Mouse (Mus musculus) liver, embryonic 15.5 days (tissue): ENCODE measurements around the gene Tmem183a. TPM values are rescaled to one million over a fixed set of nuclear protein-coding genes. Genes with fewer than 3 reads are reported as not detected.

Source experiments
- ATAC-seq: fragments of 200-750 bp; cut with Nextera tagmentation; 2 replicates; pipeline ENCODE4 v1.8.0; 2017; ENCODE audit warnings: moderate number of reproducible peaks, mild to moderate bottlenecking, moderate library complexity; ENCODE audit not compliant: insufficient read depth
- H3K27ac ChIP-seq: fragments of 300-500 bp; sonication (generic); replicated peaks from 2 replicates; pipeline ENCODE4 v1.5.1; 2015; ENCODE audit warnings: mild to moderate bottlenecking, inconsistent platforms
- H3K27me3 ChIP-seq: fragments of 300-500 bp; sonication (generic); 2 replicates; pipeline ENCODE4 v1.6.1; 2015; ENCODE audit warnings: mild to moderate bottlenecking, inconsistent platforms
- H3K36me3 ChIP-seq: fragments of 300-500 bp; sonication (generic); replicated peaks from 2 replicates; pipeline ENCODE4 v1.6.1; 2015; ENCODE audit warnings: moderate library complexity, mild to moderate bottlenecking, inconsistent platforms
- H3K4me1 ChIP-seq: fragments of 300-500 bp; sonication (generic); replicated peaks from 2 replicates; pipeline ENCODE4 v1.6.1; 2015; ENCODE audit warnings: inconsistent platforms
- H3K4me2 ChIP-seq: fragments of 300-500 bp; sonication (generic); 2 replicates; pipeline ENCODE4 v1.6.1; 2015; ENCODE audit warnings: moderate library complexity, mild to moderate bottlenecking, inconsistent platforms
- H3K4me3 ChIP-seq: fragments of 300-500 bp; sonication (generic); replicated peaks from 2 replicates; pipeline ENCODE4 v1.5.1; 2015; ENCODE audit warnings: mild to moderate bottlenecking, inconsistent platforms
- H3K9ac ChIP-seq: fragments of 300-500 bp; sonication (generic); 2 replicates; pipeline ENCODE4 v1.6.1; 2015; ENCODE audit warnings: moderate library complexity, mild to moderate bottlenecking, inconsistent platforms
- H3K9me3 ChIP-seq: fragments of 300-500 bp; sonication (generic); replicated peaks from 2 replicates; pipeline ENCODE4 v1.6.1; 2016; ENCODE audit warnings: inconsistent platforms
- WGBS: fragments of 180-500 bp; shearing (Covaris S2); methylation state at CpG from one replicate; pipeline ENCODE4 v1.1.7; 2015; ENCODE audit warnings: mixed read lengths; ENCODE audit not compliant: insufficient replicate concordance; 5-methylcytosine and 5-hydroxymethylcytosine counted together
- polyA plus RNA-seq: library from polyadenylated mRNA; unstranded; fragments of >200 nt; fragmentation: Nextera tagmentation; extraction: Ambion mirVana; gene quantifications from 2 replicates; pipeline ENCODE4 v1.2.1, GENCODE M21; 2015

Tmem183a gene
- polyA plus RNA-seq, 1 experiment from 2014 or later: 49.8 TPM

DNA sequence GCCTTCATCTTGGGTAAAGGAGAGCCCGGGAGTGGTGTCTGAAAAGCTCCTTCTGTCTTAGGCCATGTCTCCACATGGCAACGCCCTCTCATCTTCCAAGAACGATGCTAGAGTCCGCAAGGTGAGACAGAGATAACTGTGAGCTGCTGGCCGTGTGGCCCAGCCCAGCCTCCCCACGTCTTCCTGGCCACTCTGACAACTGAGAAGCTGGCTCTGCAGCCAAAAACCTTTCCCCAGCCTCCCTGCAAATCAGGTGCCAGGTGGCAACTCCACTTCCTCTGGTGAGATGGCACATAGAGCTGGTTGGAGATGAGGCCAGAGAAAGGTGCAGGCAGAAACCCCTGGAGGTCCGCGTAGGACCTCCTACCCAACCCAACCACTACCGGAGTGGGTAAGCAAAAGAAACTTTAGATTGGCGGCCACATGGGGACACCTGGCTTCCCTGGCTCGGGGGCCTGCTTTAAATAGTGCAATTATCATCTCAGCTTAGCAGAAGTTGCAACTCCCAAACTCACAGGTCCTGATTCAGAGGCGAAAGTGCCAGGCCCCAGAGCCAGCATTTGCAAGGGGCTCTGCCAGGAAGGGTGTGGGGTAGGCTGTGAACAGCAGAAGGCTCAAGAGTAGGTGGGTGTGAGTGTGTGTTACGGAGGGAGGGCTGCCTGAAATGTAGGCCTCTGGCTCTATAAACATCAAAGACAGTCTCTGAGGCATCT is 26.4 kb downstream of the Tmem183a start:
- H3K36me3 ChIP-seq: no peaks in the 10 kb centered on the region
- no peak overlapping the region for H3K4me3 ChIP-seq
- WGBS: 59% methylated on average over 13 of the region's 13 CpGs
- H3K9ac ChIP-seq: no peak overlapping the region
- H3K4me1 ChIP-seq: peaks cover 8% of the 10 kb centered on the region
- no peak overlapping the region for H3K27ac ChIP-seq
- H3K27me3 ChIP-seq: peaks cover 7% of the 10 kb centered on the region; the same call in 1 of the 2 replicates
- ATAC-seq: no peak
- H3K9me3 ChIP-seq: no peaks in the 10 kb centered on the region
- no peak overlapping the region for H3K4me2 ChIP-seq

- H3K27ac ChIP-seq: no peak overlapping the region
- ATAC-seq: no peak
- peaks cover 8% of the 10 kb centered on the region for H3K4me1 ChIP-seq
- H3K36me3 ChIP-seq: no peaks in the 10 kb centered on the region
- H3K9me3 ChIP-seq: no peaks in the 10 kb centered on the region
- no peak overlapping the region for H3K4me2 ChIP-seq
- H3K4me3 ChIP-seq: no peak overlapping the region
- peaks cover 7% of the 10 kb centered on the region; the same call in 1 of the 2 replicates for H3K27me3 ChIP-seq
- WGBS: 40% methylated on average over 7 of the region's 7 CpGs
- no peak overlapping the region for H3K9ac ChIP-seq
Measured at GRCm38 (mm10) chr1:134334111-134334827, 27.5 kb downstream of the Tmem183a start.

DNA sequence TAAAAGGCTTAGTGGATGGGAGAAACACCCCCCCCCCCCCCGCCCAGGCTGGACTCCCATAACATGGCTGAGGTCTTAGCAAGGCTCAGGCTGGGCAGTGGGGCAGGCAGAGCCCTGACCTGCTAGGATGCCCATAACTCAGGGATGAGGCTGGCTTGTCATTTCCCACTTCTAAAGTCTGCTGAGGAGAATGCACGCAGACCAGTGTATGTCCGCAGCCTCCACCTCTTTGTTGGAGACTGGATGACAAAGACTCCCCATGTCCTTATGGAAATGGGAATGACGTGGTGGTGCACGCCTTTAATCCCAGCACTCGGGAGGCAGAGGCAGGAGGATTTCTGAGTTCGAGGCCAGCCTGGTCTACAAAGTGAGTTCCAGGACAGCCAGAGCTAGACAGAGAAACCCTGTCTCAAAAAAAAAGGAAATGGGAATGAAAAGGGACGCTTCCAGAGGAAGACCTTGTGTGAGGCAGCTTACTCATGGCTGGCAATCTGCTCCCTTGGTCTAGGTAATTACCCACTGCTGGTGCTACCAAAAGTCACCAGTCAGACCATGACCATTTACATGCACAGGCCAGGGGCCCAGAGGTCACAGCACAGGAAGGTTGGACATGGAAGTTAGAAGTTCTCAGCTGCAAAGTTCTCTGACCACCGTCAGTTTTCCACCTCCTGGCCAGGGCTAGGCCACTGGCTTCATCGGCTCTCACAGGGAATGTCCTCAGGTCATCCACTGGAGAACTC is 28.2 kb downstream of the Tmem183a start:
- Histone ChIP-seq H3K4me2 (no peak overlapping the region), H3K27ac (no peak overlapping the region), H3K4me1 (peaks cover 8% of the 10 kb centered on the region), H3K4me3 (no peak overlapping the region), H3K27me3 (peaks cover 7% of the 10 kb centered on the region; the same call in 1 of the 2 replicates), H3K9me3 (no peaks in the 10 kb centered on the region), H3K36me3 (no peaks in the 10 kb centered on the region), H3K9ac (no peak overlapping the region)
- 65% methylated on average over 10 of the region's 10 CpGs for WGBS
- no peak for ATAC-seq

GRCm38 (mm10) chr1:134332770-134333271 is 29.0 kb downstream of the Tmem183a start, which contains the start of gene Ppfia4:
Gene Ppfia4 (minus strand): TSS chr1:134332928.
- no peaks in the 10 kb centered on the region for H3K9me3 ChIP-seq
- H3K4me3 ChIP-seq: no peak within 1 kb of the TSS
- no peak within 1 kb of the TSS for H3K4me2 ChIP-seq
- H3K27me3 ChIP-seq: peaks cover 7% of the 10 kb centered on the region; the same call in 1 of the 2 replicates
- H3K27ac ChIP-seq: no peak within 1 kb of the TSS
- peaks cover 8% of the 10 kb centered on the region for H3K4me1 ChIP-seq
- no peak; the same call in 1 of the 2 replicates for ATAC-seq
- 27% methylated on average over 13 of the region's 13 CpGs for WGBS
- H3K9ac ChIP-seq: no peak within 1 kb of the TSS
- no peaks in the 10 kb centered on the region for H3K36me3 ChIP-seq

DNA sequence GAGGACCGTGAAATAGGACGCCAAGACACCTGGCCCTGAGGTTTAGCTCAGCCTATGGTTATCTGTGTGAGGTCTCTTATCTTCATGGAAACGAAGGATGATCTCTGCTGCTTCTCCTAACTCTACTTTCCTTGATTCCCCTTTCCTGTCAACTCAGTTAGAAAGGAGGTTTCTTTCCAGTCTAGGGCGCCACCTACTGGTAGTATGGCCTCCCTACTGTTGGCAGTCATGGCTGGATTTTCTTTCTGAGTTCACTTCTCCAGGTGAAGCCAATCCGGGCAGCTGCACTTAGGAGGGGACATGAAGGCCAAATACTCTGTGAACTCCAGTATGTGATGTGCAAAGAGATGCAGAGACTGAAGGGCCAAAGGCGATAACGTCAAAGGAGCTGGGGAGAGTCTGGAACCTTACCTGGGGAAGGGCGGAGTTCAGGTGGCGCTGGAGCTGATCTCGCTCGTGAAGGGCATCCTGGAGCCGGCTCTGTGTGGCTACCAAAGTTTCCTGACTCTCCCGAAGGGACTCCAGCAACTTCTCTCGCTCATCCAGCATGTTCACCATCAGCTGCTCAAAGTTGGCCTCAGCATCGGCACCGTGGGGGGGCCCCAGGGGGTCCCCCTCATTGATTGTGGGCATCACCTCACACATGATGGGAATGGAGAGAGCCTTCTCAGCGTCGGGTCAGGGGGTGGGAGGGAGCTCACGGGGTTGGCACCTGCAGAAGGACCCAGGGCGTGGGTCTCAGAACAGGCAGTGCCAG is 29.7 kb downstream of the Tmem183a start:
- Histone ChIP-seq H3K4me1 (peaks cover 8% of the 10 kb centered on the region), H3K9ac (no peak overlapping the region), H3K27ac (no peak overlapping the region), H3K9me3 (no peaks in the 10 kb centered on the region), H3K4me3 (no peak overlapping the region), H3K36me3 (no peaks in the 10 kb centered on the region), H3K27me3 (peaks cover 7% of the 10 kb centered on the region; the same call in 1 of the 2 replicates), H3K4me2 (no peak overlapping the region)
- WGBS: 42% methylated on average over 20 of the region's 20 CpGs
- no peak for ATAC-seq

DNA sequence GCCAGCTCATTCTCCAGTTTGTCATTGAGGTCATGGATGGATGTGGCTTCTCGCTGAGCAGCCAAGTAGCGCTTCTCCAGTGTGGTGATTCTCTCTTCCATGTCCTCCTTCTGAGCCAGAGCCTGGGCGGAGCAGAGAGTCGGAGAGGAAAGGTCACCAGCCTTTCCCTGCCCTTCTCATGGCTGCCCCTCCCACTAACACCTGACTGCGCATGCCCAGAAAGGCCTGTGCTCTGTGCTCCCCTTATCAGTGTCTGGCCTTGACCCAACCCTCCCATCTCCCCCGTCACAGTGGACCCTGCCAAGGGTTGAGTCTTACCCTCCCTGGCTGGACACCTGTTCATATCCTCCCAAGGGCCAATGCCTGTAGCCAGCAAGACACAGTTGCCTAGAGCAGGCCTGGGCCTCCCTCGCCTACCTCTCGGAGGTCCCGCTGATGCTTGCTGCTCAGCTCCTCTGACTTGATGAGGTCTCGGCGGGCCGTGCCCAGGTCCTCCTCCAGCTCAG is 34.9 kb downstream of the Tmem183a start:
- no peak overlapping the region for H3K4me3 ChIP-seq
- no peak overlapping the region for H3K27ac ChIP-seq
- H3K9ac ChIP-seq: no peak overlapping the region
- no peaks in the 10 kb centered on the region; the same call in 1 of the 2 replicates for H3K27me3 ChIP-seq
- WGBS: 75% methylated on average over 12 of the region's 12 CpGs
- no peak for ATAC-seq
- H3K9me3 ChIP-seq: no peaks in the 10 kb centered on the region
- H3K36me3 ChIP-seq: no peaks in the 10 kb centered on the region
- no peaks in the 10 kb centered on the region for H3K4me1 ChIP-seq
- H3K4me2 ChIP-seq: no peak overlapping the region

GRCm38 (mm10) chr1:134322591-134322990 is 39.2 kb downstream of the Tmem183a start:
- no peak overlapping the region for H3K4me2 ChIP-seq
- no peaks in the 10 kb centered on the region; the same call in 1 of the 2 replicates for H3K27me3 ChIP-seq
- no peak for ATAC-seq
- H3K4me3 ChIP-seq: no peak overlapping the region
- WGBS: 63% methylated on average over 6 of the region's 6 CpGs
- H3K9me3 ChIP-seq: no peaks in the 10 kb centered on the region
- H3K27ac ChIP-seq: no peak overlapping the region
- no peaks in the 10 kb centered on the region for H3K36me3 ChIP-seq
- no peaks in the 10 kb centered on the region for H3K4me1 ChIP-seq
- H3K9ac ChIP-seq: no peak overlapping the region

- no peak for ATAC-seq
- no peak overlapping the region for H3K9ac ChIP-seq
- no peaks in the 10 kb centered on the region; the same call in 1 of the 2 replicates for H3K27me3 ChIP-seq
- H3K9me3 ChIP-seq: no peaks in the 10 kb centered on the region
- WGBS: 52% methylated on average over 14 of the region's 14 CpGs
- no peak overlapping the region for H3K4me3 ChIP-seq
- H3K27ac ChIP-seq: no peak overlapping the region
- no peak overlapping the region for H3K4me2 ChIP-seq
- no peaks in the 10 kb centered on the region for H3K4me1 ChIP-seq
- H3K36me3 ChIP-seq: no peaks in the 10 kb centered on the region
Measured at GRCm38 (mm10) chr1:134320691-134321301, 41.0 kb downstream of the Tmem183a start.

GRCm38 (mm10) chr1:134318261-134318660 is 43.5 kb downstream of the Tmem183a start:
- Histone ChIP-seq H3K36me3 (no peaks in the 10 kb centered on the region), H3K27ac (no peak overlapping the region), H3K27me3 (no peaks in the 10 kb centered on the region), H3K4me1 (no peaks in the 10 kb centered on the region), H3K9me3 (no peaks in the 10 kb centered on the region), H3K9ac (no peak overlapping the region), H3K4me2 (no peak overlapping the region), H3K4me3 (no peak overlapping the region)
- no peak for ATAC-seq
- WGBS: 69% methylated on average over 5 of the region's 5 CpGs

GRCm38 (mm10) chr1:134316361-134316760 is 45.4 kb downstream of the Tmem183a start:
- H3K4me1 ChIP-seq: no peaks in the 10 kb centered on the region
- 59% methylated on average over 9 of the region's 9 CpGs for WGBS
- ATAC-seq: no peak
- no peak overlapping the region for H3K9ac ChIP-seq
- no peak overlapping the region for H3K27ac ChIP-seq
- no peak overlapping the region for H3K4me3 ChIP-seq
- H3K36me3 ChIP-seq: no peaks in the 10 kb centered on the region
- no peak overlapping the region for H3K4me2 ChIP-seq
- no peaks in the 10 kb centered on the region for H3K9me3 ChIP-seq
- no peaks in the 10 kb centered on the region for H3K27me3 ChIP-seq
